In genomic region chr2:158550067-158550466, GRCm38 (mm10) we compare ENCODE assay signal across 8 mouse cellular contexts. TPM values are rescaled to one million over a fixed set of nuclear protein-coding genes. Genes with fewer than 3 reads are reported as not detected.
DNase-seq lines count a peak whose midpoint lies in the region; ATAC-seq and TF ChIP-seq lines count a peak whose summit lies in the region.
"Had no signal": no experiment of that assay in that cellular context is flagged by ENCODE, and none has a peak within 500 bp of the region (broad histone marks: within the 10 kb centered on the region; RNA-seq: fewer than 3 reads in every experiment).

No protein-coding gene starts in this region.

- TF ChIP-seq CTCF in spleen, adult 2 months (IDR thresholded peaks at IDR 0.05; ENCODE audit: extremely low read depth, insufficient read depth, insufficient read length, insufficient replicate concordance) = peak; percentile 61; the same call in 1 of the 2 replicates

- no peaks in the 10 kb centered on the region; the same call in 1 of the 2 replicates for H3K4me1 ChIP-seq in forebrain, embryonic 11.5 days (replicated peaks; ENCODE audit: control insufficient read depth, insufficient read depth, low read length)
- peaks cover 23% of the 10 kb centered on the region for H3K4me1 ChIP-seq in hindbrain, embryonic 12.5 days
- peaks cover 6% of the 10 kb centered on the region; the same call in 1 of the 2 replicates for H3K4me1 ChIP-seq in midbrain, embryonic 16.5 days (ENCODE audit: control insufficient read depth, insufficient read depth, low read length)
- H3K4me1 ChIP-seq in spleen, adult 2 months (ENCODE audit: control insufficient read depth, insufficient read depth, insufficient read length) = no peaks in the 10 kb centered on the region

- no peaks in the 10 kb centered on the region for H3K9me3 ChIP-seq in forebrain, embryonic 11.5 days (ENCODE audit: control insufficient read depth, low read length)
- H3K9me3 ChIP-seq in hindbrain, embryonic 12.5 days (replicated peaks) = no peaks in the 10 kb centered on the region
- H3K9me3 ChIP-seq in midbrain, embryonic 16.5 days (replicated peaks; ENCODE audit: control insufficient read depth, low read length, poor library complexity, severe bottlenecking) = no peaks in the 10 kb centered on the region

- H3K36me3 ChIP-seq in forebrain, embryonic 11.5 days (ENCODE audit: control insufficient read depth, insufficient read depth, low read length) = no peaks in the 10 kb centered on the region
- no peaks in the 10 kb centered on the region for H3K36me3 ChIP-seq in hindbrain, embryonic 12.5 days
- H3K36me3 ChIP-seq in midbrain, embryonic 16.5 days (ENCODE audit: control insufficient read depth, insufficient read depth, low read length) = no peaks in the 10 kb centered on the region
- no peaks in the 10 kb centered on the region for H3K36me3 ChIP-seq in spleen, adult 2 months (ENCODE audit: control insufficient read depth, insufficient read depth, low read length)

- TF ChIP-seq POLR2A in spleen, adult 2 months (IDR thresholded peaks at IDR 0.05; ENCODE audit: low read depth, low read length) = no peak

- no peak overlapping the region for H3K4me2 ChIP-seq in forebrain, embryonic 11.5 days (ENCODE audit: low read depth, low read length, severe bottlenecking)
- no peak overlapping the region for H3K4me2 ChIP-seq in hindbrain, embryonic 12.5 days (replicated peaks)
- H3K4me2 ChIP-seq in midbrain, embryonic 16.5 days (ENCODE audit: low read length) = no peak overlapping the region

- peak; percentile 46 for DNase-seq in Muller cell, postnatal 12 days (ENCODE audit: inconsistent ontology term)
- DNase-seq in brain, adult 2 months (ENCODE audit: low read depth, low spot score) = peak; percentile 89
- peak; percentile 92 for DNase-seq in forebrain, embryonic 11.5 days (ENCODE audit: low spot score)
- peak; percentile 47 to 60 for DNase-seq in left cerebral cortex, adult 8-10 months (ENCODE audit: low spot score in 2 of 2)
- peak; percentile 21 to 70 for DNase-seq in spleen, adult 2 months (ENCODE audit: low read depth in 1 of 2, low spot score in 2 of 2)

- 3% methylated on average over 3 of the region's 3 CpGs for WGBS in forebrain, embryonic 11.5 days
- WGBS in hindbrain, embryonic 12.5 days = 4% methylated on average over 3 of the region's 3 CpGs
- WGBS in midbrain, embryonic 16.5 days = 3% methylated on average over 3 of the region's 3 CpGs
- WGBS in spleen, adult 2 months = 0% methylated on average over 3 of the region's 3 CpGs

- H3K9ac ChIP-seq in forebrain, embryonic 11.5 days (ENCODE audit: low read length) = no peak overlapping the region
- H3K9ac ChIP-seq in hindbrain, embryonic 12.5 days = no peak overlapping the region
- H3K9ac ChIP-seq in midbrain, embryonic 16.5 days (ENCODE audit: low read depth, low read length) = no peak overlapping the region

- ATAC-seq in forebrain, embryonic 11.5 days (replicated peaks; ENCODE audit: low FRiP score) = no peak; the same call in 1 of the 2 replicates
- peak; percentile 38; the same call in 1 of the 2 replicates for ATAC-seq in hindbrain, embryonic 12.5 days (ENCODE audit: low FRiP score)
- peak; percentile 66; the same call in 1 of the 2 replicates for ATAC-seq in midbrain, embryonic 16.5 days

- H3K27ac ChIP-seq in forebrain, embryonic 11.5 days (ENCODE audit: low read depth, low read length) = no peak overlapping the region
- no peak overlapping the region for H3K27ac ChIP-seq in hindbrain, embryonic 12.5 days
- H3K27ac ChIP-seq in midbrain, embryonic 16.5 days (ENCODE audit: low read length) = no peak overlapping the region
- no peak overlapping the region for H3K27ac ChIP-seq in spleen, adult 2 months (ENCODE audit: insufficient read depth, low read length)

- no peak overlapping the region for H3K4me3 ChIP-seq in forebrain, embryonic 11.5 days (ENCODE audit: low read depth, low read length)
- H3K4me3 ChIP-seq in hindbrain, embryonic 12.5 days = no peak overlapping the region
- H3K4me3 ChIP-seq in midbrain, embryonic 16.5 days (ENCODE audit: low read depth, low read length) = no peak overlapping the region
- H3K4me3 ChIP-seq in spleen, adult 2 months (ENCODE audit: extremely low read depth, insufficient read depth, insufficient read length) = no peak overlapping the region

- peaks cover 18% of the 10 kb centered on the region for H3K27me3 ChIP-seq in forebrain, embryonic 11.5 days (ENCODE audit: control insufficient read depth, insufficient read depth, low read length)
- peaks cover 40% of the 10 kb centered on the region for H3K27me3 ChIP-seq in hindbrain, embryonic 12.5 days
- peaks cover 10% of the 10 kb centered on the region for H3K27me3 ChIP-seq in midbrain, embryonic 16.5 days (ENCODE audit: control insufficient read depth, insufficient read depth, low read depth, low read length)
- H3K27me3 ChIP-seq in spleen, adult 2 months (ENCODE audit: control insufficient read depth, insufficient read depth, low read length) = no peaks in the 10 kb centered on the region; the same call in 1 of the 2 replicates

RNA-seq across cellular contexts. Expression of gene Arhgap40, which starts 37.5 kb away (rescaled TPM):
- 0.15 TPM in 1 of 2 replicates, not detected in the other for polyA plus RNA-seq in forebrain, embryonic 11.5 days (2014; fragmentation: Nextera tagmentation; extraction: Ambion mirVana)
- 0.40 TPM in 1 of 2 replicates, not detected in the other for polyA plus RNA-seq in hindbrain, embryonic 12.5 days (2016; fragmentation: Nextera tagmentation; extraction: Ambion mirVana)
- total RNA-seq in left cerebral cortex, adult 8-10 months (2022) = under 1 TPM in 1 of 4 experiments, not detected in 3; 0.54 TPM
- polyA plus RNA-seq in midbrain, embryonic 16.5 days (2015; fragmentation: Nextera tagmentation; extraction: Ambion mirVana) = 1.4 and 1.5 TPM in 2 replicates
- polyA plus RNA-seq in spleen, adult 2 months (2012; rRNA removed) = 0.06 TPM in 1 of 2 replicates, not detected in the other
- polyA plus RNA-seq: liver, embryonic 16.5 days had no signal

RNA-seq across cellular contexts. Expression of gene Adig, which starts 47.7 kb away (rescaled TPM):
- polyA plus RNA-seq in forebrain, embryonic 11.5 days (2014; fragmentation: Nextera tagmentation; extraction: Ambion mirVana) = not detected in 2 replicates
- polyA plus RNA-seq in hindbrain, embryonic 12.5 days (2016; fragmentation: Nextera tagmentation; extraction: Ambion mirVana) = not detected in 2 replicates
- not detected for total RNA-seq in left cerebral cortex, adult 8-10 months (2022)
- polyA plus RNA-seq in midbrain, embryonic 16.5 days (2015; fragmentation: Nextera tagmentation; extraction: Ambion mirVana) = not detected in 2 replicates
- 0.65 and 0.67 TPM in 2 replicates for polyA plus RNA-seq in spleen, adult 2 months (2012; rRNA removed)
- polyA plus RNA-seq: liver, embryonic 16.5 days had no signal
